Mouse (Mus musculus): ENCODE results near the gene Casc3.
A peak's percentile ranks its signal among the peaks of the same experiment; 100 is the strongest.

Gene Casc3

GRCm38 (mm10) chr11:98836651-98837141, 32.0 kb downstream of the Casc3 start, which contains the start of gene Rapgefl1:
Gene Rapgefl1 (plus strand): TSS chr11:98836785.
- DNase-seq: peak; percentile 91

GRCm38 (mm10) chr11:98837231-98837704, 32.6 kb downstream of the Casc3 start:
- DNase-seq: peak; percentile 41

GRCm38 (mm10) chr11:98837917-98838316, 33.2 kb downstream of the Casc3 start:
- no peak for DNase-seq

- no peak for DNase-seq
Observed at GRCm38 (mm10) chr11:98838512-98838911, 33.8 kb downstream of the Casc3 start.

- peak; percentile 40 for DNase-seq
Observed at GRCm38 (mm10) chr11:98839402-98839801, 34.7 kb downstream of the Casc3 start.

- DNase-seq: no peak
Observed at GRCm38 (mm10) chr11:98839897-98840296, 35.2 kb downstream of the Casc3 start.

GRCm38 (mm10) chr11:98846016-98846415, 41.3 kb downstream of the Casc3 start:
- DNase-seq: no peak

- no peak for DNase-seq
Observed at GRCm38 (mm10) chr11:98846865-98847604, 42.3 kb downstream of the Casc3 start.

GRCm38 (mm10) chr11:98849196-98849894, 44.6 kb downstream of the Casc3 start:
- DNase-seq: no peak

- DNase-seq: no peak
Observed at GRCm38 (mm10) chr11:98850100-98851093, 45.7 kb downstream of the Casc3 start.

- no peak for DNase-seq
Observed at GRCm38 (mm10) chr11:98854116-98854515, 49.4 kb downstream of the Casc3 start.

GRCm38 (mm10) chr11:98854659-98855058, 50.0 kb downstream of the Casc3 start:
- no peak for DNase-seq

- peak; percentile 94 for DNase-seq
Observed at GRCm38 (mm10) chr11:98858759-98859731, 54.3 kb downstream of the Casc3 start.

GRCm38 (mm10) chr11:98863028-98863750, 58.5 kb downstream of the Casc3 start, which contains the start of gene Wipf2:
Gene Wipf2 (plus strand): TSS chr11:98863638.
- DNase-seq: peak; percentile 98

GRCm38 (mm10) chr11:98863751-98864429, 59.2 kb downstream of the Casc3 start:
- peak; percentile 79 for DNase-seq

GRCm38 (mm10) chr11:98867293-98867692, 62.6 kb downstream of the Casc3 start:
- no peak for DNase-seq

- no peak for DNase-seq
Observed at GRCm38 (mm10) chr11:98869906-98870305, 65.2 kb downstream of the Casc3 start.

GRCm38 (mm10) chr11:98870791-98871190, 66.1 kb downstream of the Casc3 start:
- DNase-seq: no peak

GRCm38 (mm10) chr11:98871416-98871815, 66.7 kb downstream of the Casc3 start:
- DNase-seq: no peak

- DNase-seq: no peak
Observed at GRCm38 (mm10) chr11:98872040-98872439, 67.3 kb downstream of the Casc3 start.
